Mouse (Mus musculus): Measurements from ENCODE around the gene Gm364. TPM values are rescaled to one million over a fixed set of nuclear protein-coding genes. Genes with fewer than 3 reads are reported as not detected.

The Gm364 gene
- polyA plus RNA-seq, 1 experiment: not detected

DNA sequence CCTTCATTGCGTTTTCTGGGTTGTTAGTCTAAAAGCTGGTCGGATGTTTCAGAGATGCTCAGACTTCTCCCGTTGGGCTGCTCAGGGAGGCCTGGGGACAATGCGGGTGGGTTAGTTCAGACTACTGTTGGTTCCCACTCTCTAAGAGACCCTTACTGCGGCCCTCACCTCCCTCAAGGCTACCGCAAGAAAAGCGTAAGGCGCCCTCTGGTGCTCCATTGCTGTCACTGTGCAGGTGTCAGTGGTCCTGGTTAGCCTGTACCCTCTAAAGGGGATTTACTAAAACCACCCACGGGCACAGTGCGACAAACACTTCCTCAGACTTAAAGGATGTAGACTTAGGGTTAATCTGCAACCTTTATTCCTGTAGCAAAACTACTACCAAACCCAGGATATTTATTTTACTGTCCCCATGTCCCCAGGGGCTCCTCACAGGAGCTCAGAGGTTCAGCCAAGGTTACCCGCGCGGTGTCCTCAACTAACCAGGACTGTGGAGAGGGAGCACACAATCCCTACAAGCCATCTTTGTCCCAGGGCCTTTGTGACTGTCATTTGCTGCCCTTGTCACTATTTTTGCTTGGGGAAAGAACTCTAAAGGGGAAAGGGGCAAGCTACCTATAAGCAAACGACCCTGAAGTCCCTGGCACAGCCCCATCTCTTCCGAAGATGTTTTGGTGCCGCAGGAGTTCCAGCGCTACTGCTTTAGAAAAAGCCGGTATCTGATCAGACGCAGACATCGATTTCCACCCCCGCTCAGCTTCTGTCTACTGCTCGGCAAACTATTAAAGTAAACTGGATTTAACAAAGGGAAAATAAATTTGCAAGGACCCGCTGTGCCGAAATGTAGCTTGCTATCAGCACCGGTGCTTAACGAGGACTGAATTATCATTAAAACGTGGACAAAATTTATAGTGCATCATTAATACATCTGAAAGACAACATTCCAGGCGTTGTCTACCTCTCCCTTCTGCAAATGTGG, 112.5 kb downstream of the Gm364 start:
- no peak for TF ChIP-seq GATA1 (IDR thresholded peaks at IDR 0.05; ENCODE audit: low read length)

Other genes with a start within 250 kb of the Gm364 start
- gene Cd40lg, start 197.0 kb upstream of the Gm364 start, polyA plus RNA-seq (2012): not detected in 2 replicates
- gene Arhgef6, start 70.4 kb upstream of the Gm364 start, polyA plus RNA-seq (2012): not detected in 2 replicates
- gene Rbmx, start 16.1 kb upstream of the Gm364 start, polyA plus RNA-seq (2012): 33.3 and 47.0 TPM in 2 replicates
- not detected in 2 replicates for gene Gpr101, start 94.6 kb downstream of the Gm364 start, polyA plus RNA-seq (2012)